Mouse (Mus musculus): Measurements from ENCODE around the gene Stxbp6. TPM values are rescaled to one million over a fixed set of nuclear protein-coding genes. Genes with fewer than 3 reads are reported as not detected.

The Stxbp6 gene
- polyA plus RNA-seq, 1 experiment from 2014 or later: 29.1 TPM

GRCm38 (mm10) chr12:45075631-45076030 is 1.1 kb upstream of the Stxbp6 start:
- Histone ChIP-seq H3K4me2 (replicated peaks; ENCODE audit: low read depth, low read length) (peak overlapping the region; percentile 97), H3K4me1 (ENCODE audit: insufficient read depth, low read length) (peaks cover 23% of the 10 kb centered on the region), H3K27me3 (ENCODE audit: insufficient read depth, low read length) (no peaks in the 10 kb centered on the region), H3K36me3 (ENCODE audit: insufficient read depth, low read length) (no peaks in the 10 kb centered on the region), H3K9me3 (ENCODE audit: low read length) (no peaks in the 10 kb centered on the region), H3K4me3 (ENCODE audit: low read length) (peak overlapping the region; percentile 87; the same call in 1 of the 2 replicates), H3K9ac (replicated peaks; ENCODE audit: low read length) (peak overlapping the region; percentile 93), H3K27ac (ENCODE audit: low read length) (peak overlapping the region; percentile 97; the same call in 1 of the 2 replicates)
- 72% methylated on average over 11 of the region's 11 CpGs for WGBS
- ATAC-seq (ENCODE audit: low FRiP score, low TSS enrichment): no peak

DNA sequence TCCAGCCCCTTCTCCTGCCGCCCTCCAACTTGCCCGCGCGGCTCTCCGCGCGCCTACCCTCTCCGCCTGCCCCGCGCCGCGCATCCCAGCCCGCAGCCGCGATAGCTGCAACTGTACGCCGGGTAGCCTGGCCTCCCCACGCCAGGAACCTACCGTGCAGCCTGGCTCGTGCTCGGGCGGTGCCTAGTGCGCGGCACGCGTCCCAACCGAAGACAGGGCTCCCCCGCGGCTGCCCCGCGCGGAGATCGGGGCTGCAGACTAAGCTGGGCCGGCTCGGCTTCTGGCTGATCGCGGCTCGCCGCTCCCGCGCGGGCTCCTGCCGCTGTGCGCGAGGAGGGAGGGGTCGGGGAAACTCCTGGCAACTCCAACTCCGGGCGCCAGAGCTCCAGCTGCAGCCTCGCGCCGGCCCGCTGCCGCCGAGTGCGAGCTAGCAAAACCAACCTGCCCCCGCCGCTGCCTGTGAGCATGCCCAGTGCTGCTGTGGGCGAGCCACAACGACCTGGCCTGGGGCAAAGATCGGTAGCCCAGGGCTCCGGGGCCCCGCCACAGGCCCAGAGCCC is 387 bp downstream of the Stxbp6 start:
- ATAC-seq (ENCODE audit: low FRiP score, low TSS enrichment): peak; percentile 80
- H3K36me3 ChIP-seq (ENCODE audit: insufficient read depth, low read length): no peaks in the 10 kb centered on the region
- WGBS: under 1% methylated on average over 56 of the region's 62 CpGs

GRCm38 (mm10) chr12:45073331-45074041 is 1.0 kb downstream of the Stxbp6 start:
- Histone ChIP-seq H3K4me3 (ENCODE audit: low read length) (peak overlapping the region; percentile 87), H3K4me2 (replicated peaks; ENCODE audit: low read depth, low read length) (peak overlapping the region; percentile 97), H3K9ac (replicated peaks; ENCODE audit: low read length) (peak overlapping the region; percentile 93), H3K9me3 (ENCODE audit: low read length) (no peaks in the 10 kb centered on the region), H3K27ac (ENCODE audit: low read length) (peak overlapping the region; percentile 97), H3K36me3 (ENCODE audit: insufficient read depth, low read length) (no peaks in the 10 kb centered on the region), H3K4me1 (ENCODE audit: insufficient read depth, low read length) (peaks cover 28% of the 10 kb centered on the region), H3K27me3 (ENCODE audit: insufficient read depth, low read length) (no peaks in the 10 kb centered on the region)
- peak; percentile 37; the same call in 1 of the 2 replicates for ATAC-seq (ENCODE audit: low FRiP score, low TSS enrichment)
- WGBS: under 1% methylated on average over 28 of the region's 28 CpGs

More for the DNA sequence above, 387 bp downstream of the Stxbp6 start:
- peak overlapping the region; percentile 93 for H3K9ac ChIP-seq (replicated peaks; ENCODE audit: low read length)
- H3K27me3 ChIP-seq (ENCODE audit: insufficient read depth, low read length): no peaks in the 10 kb centered on the region
- peak overlapping the region; percentile 87 for H3K4me3 ChIP-seq (ENCODE audit: low read length)
- no peaks in the 10 kb centered on the region for H3K9me3 ChIP-seq (ENCODE audit: low read length)
- peak overlapping the region; percentile 97 for H3K27ac ChIP-seq (ENCODE audit: low read length)
- H3K4me2 ChIP-seq (replicated peaks; ENCODE audit: low read depth, low read length): peak overlapping the region; percentile 97
- H3K4me1 ChIP-seq (ENCODE audit: insufficient read depth, low read length): peaks cover 26% of the 10 kb centered on the region

DNA sequence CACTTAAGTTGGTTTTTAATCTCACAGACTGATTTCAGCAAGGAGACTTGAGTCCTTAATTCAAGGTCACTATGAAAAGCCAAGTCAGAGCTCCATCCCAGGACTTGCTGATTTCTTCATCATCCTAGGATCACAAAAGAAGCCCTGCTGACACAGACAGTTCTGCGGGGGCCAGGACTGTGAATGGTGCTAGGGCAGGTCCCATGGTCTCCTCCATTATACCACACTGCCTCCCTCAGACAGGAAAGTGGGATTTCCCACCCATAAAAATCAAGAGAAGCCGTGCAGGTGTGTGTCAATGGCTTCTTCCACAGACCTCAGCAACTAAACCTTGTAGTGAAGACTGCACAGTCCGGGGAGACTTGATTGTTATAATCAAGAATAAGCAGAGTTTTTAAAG is 2.3 kb downstream of the Stxbp6 start:
- no peak for ATAC-seq (ENCODE audit: low FRiP score, low TSS enrichment)
- no peak overlapping the region for H3K9ac ChIP-seq (replicated peaks; ENCODE audit: low read length)
- WGBS: 37% methylated on average over 3 of the region's 3 CpGs
- H3K27ac ChIP-seq (ENCODE audit: low read length): no peak overlapping the region
- H3K4me3 ChIP-seq (ENCODE audit: low read length): peak overlapping the region; percentile 87
- H3K4me2 ChIP-seq (replicated peaks; ENCODE audit: low read depth, low read length): peak overlapping the region; percentile 97
- no peaks in the 10 kb centered on the region for H3K36me3 ChIP-seq (ENCODE audit: insufficient read depth, low read length)
- H3K4me1 ChIP-seq (ENCODE audit: insufficient read depth, low read length): peaks cover 38% of the 10 kb centered on the region
- no peaks in the 10 kb centered on the region for H3K9me3 ChIP-seq (ENCODE audit: low read length)
- no peaks in the 10 kb centered on the region for H3K27me3 ChIP-seq (ENCODE audit: insufficient read depth, low read length)

- peak; percentile 58 for ATAC-seq (ENCODE audit: low FRiP score, low TSS enrichment)
Observed at GRCm38 (mm10) chr12:45070186-45070585, 4.3 kb downstream of the Stxbp6 start.

DNA sequence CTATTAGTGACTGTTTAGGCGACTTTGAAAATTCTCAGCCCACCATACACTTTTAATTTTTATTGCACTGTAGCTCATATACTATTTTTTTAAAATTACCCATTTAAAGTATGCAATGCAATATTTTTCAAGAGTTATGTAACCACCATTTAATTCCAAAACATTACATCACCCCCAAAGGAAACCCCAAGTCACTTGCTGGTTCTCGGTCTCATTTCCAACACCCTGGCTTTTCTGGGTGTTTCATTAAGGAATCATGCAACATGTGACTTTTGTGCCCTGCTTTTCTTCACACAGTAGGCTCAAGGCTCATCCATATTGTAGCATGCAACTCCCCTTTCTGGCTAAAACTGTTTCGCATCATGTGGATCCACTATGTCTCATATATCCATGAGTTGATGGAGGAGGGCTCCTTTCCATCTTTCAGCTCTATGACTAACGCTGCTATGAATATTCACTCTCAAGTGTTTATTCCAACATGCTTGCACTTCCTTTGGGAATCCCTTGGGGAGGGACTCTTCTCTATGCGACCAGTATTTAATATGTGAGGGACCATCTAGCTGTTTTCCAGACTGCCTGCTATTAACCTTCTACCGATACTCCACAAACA is 6.3 kb downstream of the Stxbp6 start:
- H3K4me3 ChIP-seq (ENCODE audit: low read length): no peak overlapping the region
- H3K27ac ChIP-seq (ENCODE audit: low read length): no peak overlapping the region
- no peak for ATAC-seq (ENCODE audit: low FRiP score, low TSS enrichment)
- no peaks in the 10 kb centered on the region for H3K27me3 ChIP-seq (ENCODE audit: insufficient read depth, low read length)
- 74% methylated on average over 6 of the region's 6 CpGs for WGBS
- H3K9me3 ChIP-seq (ENCODE audit: low read length): no peaks in the 10 kb centered on the region
- no peak overlapping the region for H3K9ac ChIP-seq (replicated peaks; ENCODE audit: low read length)
- no peaks in the 10 kb centered on the region for H3K36me3 ChIP-seq (ENCODE audit: insufficient read depth, low read length)
- peaks cover 35% of the 10 kb centered on the region for H3K4me1 ChIP-seq (ENCODE audit: insufficient read depth, low read length)
- no peak overlapping the region for H3K4me2 ChIP-seq (replicated peaks; ENCODE audit: low read depth, low read length)

More at GRCm38 (mm10) chr12:45070186-45070585, 4.3 kb downstream of the Stxbp6 start:
- Histone ChIP-seq H3K4me2 (replicated peaks; ENCODE audit: low read depth, low read length) (peak overlapping the region; percentile 31), H3K9ac (replicated peaks; ENCODE audit: low read length) (no peak overlapping the region), H3K27me3 (ENCODE audit: insufficient read depth, low read length) (no peaks in the 10 kb centered on the region), H3K9me3 (ENCODE audit: low read length) (no peaks in the 10 kb centered on the region), H3K4me3 (ENCODE audit: low read length) (peak overlapping the region; percentile 17), H3K27ac (ENCODE audit: low read length) (peak overlapping the region; percentile 51), H3K4me1 (ENCODE audit: insufficient read depth, low read length) (peaks cover 39% of the 10 kb centered on the region), H3K36me3 (ENCODE audit: insufficient read depth, low read length) (no peaks in the 10 kb centered on the region)
- 17% methylated on average over 9 of the region's 9 CpGs for WGBS

DNA sequence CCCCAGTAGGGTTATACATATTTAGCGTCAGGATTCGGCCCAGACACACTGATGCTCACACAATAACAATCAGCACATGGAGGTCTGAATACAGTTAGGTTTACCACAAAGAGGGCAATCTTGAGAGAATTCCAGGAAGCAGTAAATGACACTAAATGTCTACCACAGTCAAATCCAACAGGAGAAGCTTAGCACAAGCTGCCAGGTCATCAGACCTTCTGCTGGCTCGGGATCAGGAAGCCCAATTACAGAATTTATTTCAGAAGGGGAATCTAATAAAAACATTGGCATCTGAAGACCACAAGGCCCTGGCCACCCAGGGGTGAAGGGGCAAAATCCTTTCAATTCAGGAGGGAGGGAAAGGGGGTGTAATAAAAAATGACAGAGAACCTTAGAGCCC is 6.8 kb downstream of the Stxbp6 start:
- 16% methylated on average over 3 of the region's 3 CpGs for WGBS
- peak; percentile 6; the same call in 1 of the 2 replicates for ATAC-seq (ENCODE audit: low FRiP score, low TSS enrichment)
- Histone ChIP-seq H3K4me1 (ENCODE audit: insufficient read depth, low read length) (peaks cover 31% of the 10 kb centered on the region), H3K36me3 (ENCODE audit: insufficient read depth, low read length) (no peaks in the 10 kb centered on the region), H3K9ac (replicated peaks; ENCODE audit: low read length) (0 out of 2 replicates have a peak overlapping the region, but pooled peaks have one; percentile 1), H3K27me3 (ENCODE audit: insufficient read depth, low read length) (no peaks in the 10 kb centered on the region), H3K9me3 (ENCODE audit: low read length) (no peaks in the 10 kb centered on the region), H3K4me2 (replicated peaks; ENCODE audit: low read depth, low read length) (peak overlapping the region; percentile 39; the same call in 1 of the 2 replicates), H3K4me3 (ENCODE audit: low read length) (no peak overlapping the region), H3K27ac (ENCODE audit: low read length) (no peak overlapping the region)

DNA sequence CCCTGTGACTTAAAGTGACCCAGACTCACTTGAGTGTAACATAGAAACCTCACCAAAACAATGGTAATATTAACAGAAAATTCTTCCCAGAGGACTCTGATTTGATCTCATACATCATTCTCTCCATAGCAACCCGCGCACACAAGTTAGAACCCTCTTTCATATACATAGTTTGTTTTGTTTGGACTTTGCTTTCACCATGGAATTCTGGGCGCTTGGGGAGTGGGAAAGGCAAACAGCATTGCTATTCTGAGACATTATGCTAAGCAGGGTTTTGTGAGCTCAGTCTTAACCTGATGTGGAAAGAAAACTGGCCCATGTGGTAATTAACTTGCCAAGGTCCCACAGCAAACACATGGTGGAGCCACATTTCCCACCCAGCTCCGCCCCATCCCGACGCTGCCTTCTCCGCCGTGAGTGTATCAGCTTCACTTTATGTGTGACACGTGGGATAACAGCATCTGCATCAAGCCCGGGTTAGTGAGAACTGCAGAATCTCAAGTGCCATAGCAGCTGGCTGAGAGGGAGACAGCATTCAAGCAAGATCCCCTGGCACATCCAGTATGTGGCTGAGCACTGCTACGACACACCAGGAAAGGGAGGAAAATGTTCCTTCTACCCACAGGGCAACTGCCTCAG is 7.3 kb downstream of the Stxbp6 start:
- peak; percentile 46 for ATAC-seq (ENCODE audit: low FRiP score, low TSS enrichment)
- Histone ChIP-seq H3K4me2 (replicated peaks; ENCODE audit: low read depth, low read length) (peak overlapping the region; percentile 39), H3K4me3 (ENCODE audit: low read length) (0 out of 2 replicates have a peak overlapping the region, but pooled peaks have one; percentile 13), H3K9ac (replicated peaks; ENCODE audit: low read length) (0 out of 2 replicates have a peak overlapping the region, but pooled peaks have one; percentile 1), H3K27me3 (ENCODE audit: insufficient read depth, low read length) (no peaks in the 10 kb centered on the region), H3K36me3 (ENCODE audit: insufficient read depth, low read length) (no peaks in the 10 kb centered on the region), H3K27ac (ENCODE audit: low read length) (no peak overlapping the region; the same call in 1 of the 2 replicates), H3K9me3 (ENCODE audit: low read length) (no peaks in the 10 kb centered on the region), H3K4me1 (ENCODE audit: insufficient read depth, low read length) (peaks cover 26% of the 10 kb centered on the region)
- 22% methylated on average over 11 of the region's 11 CpGs for WGBS

GRCm38 (mm10) chr12:45063606-45064005 is 10.9 kb downstream of the Stxbp6 start:
- H3K9me3 ChIP-seq (ENCODE audit: low read length): no peaks in the 10 kb centered on the region
- no peaks in the 10 kb centered on the region for H3K27me3 ChIP-seq (ENCODE audit: insufficient read depth, low read length)
- no peaks in the 10 kb centered on the region for H3K36me3 ChIP-seq (ENCODE audit: insufficient read depth, low read length)
- H3K4me2 ChIP-seq (replicated peaks; ENCODE audit: low read depth, low read length): no peak overlapping the region
- 77% methylated on average over 5 of the region's 5 CpGs for WGBS
- no peak overlapping the region for H3K4me3 ChIP-seq (ENCODE audit: low read length)
- no peak overlapping the region for H3K27ac ChIP-seq (ENCODE audit: low read length)
- H3K4me1 ChIP-seq (ENCODE audit: insufficient read depth, low read length): peaks cover 20% of the 10 kb centered on the region
- H3K9ac ChIP-seq (replicated peaks; ENCODE audit: low read length): no peak overlapping the region
- ATAC-seq (ENCODE audit: low FRiP score, low TSS enrichment): no peak
